Mouse (Mus musculus) forelimb bud, embryonic 11.5 days (tissue): Measurements from ENCODE around the gene Dhrs3.
A peak's percentile ranks its signal among the peaks of the same experiment; 100 is the strongest.

Experiments used
- DNase-seq: peaks from one replicate; pipeline ENCODE4 v3.0.0-alpha.2; 2012; ENCODE audit warnings: low read depth, low spot score

Dhrs3 gene

GRCm38 (mm10) chr4:144892133-144892936 lies at the start of gene Dhrs3:
TSS of gene Dhrs3 (plus strand) at chr4:144892827.
- DNase-seq, result peak; percentile 79

- DNase-seq, result no peak
Measured at GRCm38 (mm10) chr4:144861756-144862505, 30.7 kb upstream of the Dhrs3 start.

- DNase-seq, result no peak
Measured at GRCm38 (mm10) chr4:144867926-144868325, 24.7 kb upstream of the Dhrs3 start.

GRCm38 (mm10) chr4:144868584-144868983 lies 24.0 kb upstream of the Dhrs3 start:
- no peak for DNase-seq

DNA sequence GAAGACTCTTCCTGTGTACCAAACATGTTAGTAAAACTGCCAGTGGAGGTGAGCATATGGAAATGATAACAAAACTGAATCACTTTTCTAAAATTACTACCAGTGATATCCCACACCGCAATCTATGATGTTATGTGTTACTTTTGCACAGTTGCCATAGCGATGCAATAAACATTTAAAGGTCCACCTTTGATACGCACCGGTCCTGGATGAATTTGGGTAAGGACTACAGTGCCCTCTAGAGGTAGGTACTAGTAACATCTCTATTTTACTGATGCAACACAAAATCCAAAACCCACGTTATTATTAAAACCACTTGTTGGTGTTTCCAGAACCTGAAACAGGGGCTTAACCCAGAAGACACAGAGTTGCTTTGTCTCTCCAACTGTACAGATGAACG lies 19.7 kb upstream of the Dhrs3 start:
- no peak for DNase-seq

DNA sequence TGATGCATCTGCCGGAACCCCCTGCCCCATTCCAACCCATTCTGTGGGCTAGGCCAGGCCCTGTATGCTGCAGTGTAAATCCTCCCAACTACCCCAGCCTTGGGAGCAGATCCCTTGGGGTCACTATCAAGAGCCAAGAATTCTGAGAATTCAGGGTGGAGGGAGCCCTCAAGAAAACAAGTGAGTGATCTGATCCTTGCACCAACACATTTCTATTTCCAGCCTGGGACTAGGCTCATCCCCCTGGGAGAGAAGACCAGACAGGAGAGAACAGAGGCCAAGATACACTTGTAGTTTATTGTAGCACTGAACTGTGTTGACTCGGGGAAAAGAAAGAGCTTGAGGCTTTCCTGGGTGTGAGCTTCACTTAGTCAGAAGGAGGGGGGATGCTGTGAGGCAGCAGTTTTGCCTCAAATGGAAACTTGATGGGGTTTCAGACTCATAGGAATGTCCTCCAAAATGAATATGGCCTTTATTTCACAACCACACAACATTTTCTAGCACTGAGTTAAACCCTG lies 17.0 kb upstream of the Dhrs3 start:
- DNase-seq, result no peak

DNA sequence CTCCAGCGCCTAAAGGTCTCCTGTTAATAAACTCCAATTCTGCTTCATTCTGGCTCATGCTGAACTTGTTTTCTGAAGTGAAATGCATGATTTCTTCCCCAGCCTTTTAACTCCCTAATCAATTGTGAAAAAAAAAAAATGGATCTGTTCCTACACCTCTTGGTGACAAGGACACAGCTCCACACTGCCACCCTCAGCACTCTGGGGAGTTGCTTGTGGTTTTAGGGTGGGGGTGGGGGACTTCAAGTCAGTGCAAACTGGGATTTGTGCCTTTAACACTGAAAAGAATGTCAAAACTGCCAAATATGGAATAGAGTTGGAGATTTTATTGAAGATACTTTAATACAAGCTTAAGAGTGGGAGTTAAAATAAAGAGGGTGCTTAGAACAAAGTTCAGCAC lies 13.1 kb upstream of the Dhrs3 start:
- no peak for DNase-seq

GRCm38 (mm10) chr4:144881376-144881775 lies 11.3 kb upstream of the Dhrs3 start:
- DNase-seq, result no peak

- DNase-seq, result peak; percentile 71
Measured at GRCm38 (mm10) chr4:144882881-144883331, 9.7 kb upstream of the Dhrs3 start.

GRCm38 (mm10) chr4:144886460-144886859 lies 6.2 kb upstream of the Dhrs3 start:
- no peak for DNase-seq

GRCm38 (mm10) chr4:144888750-144889149 lies 3.9 kb upstream of the Dhrs3 start:
- no peak for DNase-seq

GRCm38 (mm10) chr4:144889505-144890301 lies 2.9 kb upstream of the Dhrs3 start:
- no peak for DNase-seq

GRCm38 (mm10) chr4:144890690-144891120 lies 1.9 kb upstream of the Dhrs3 start:
- DNase-seq, result peak; percentile 81

DNA sequence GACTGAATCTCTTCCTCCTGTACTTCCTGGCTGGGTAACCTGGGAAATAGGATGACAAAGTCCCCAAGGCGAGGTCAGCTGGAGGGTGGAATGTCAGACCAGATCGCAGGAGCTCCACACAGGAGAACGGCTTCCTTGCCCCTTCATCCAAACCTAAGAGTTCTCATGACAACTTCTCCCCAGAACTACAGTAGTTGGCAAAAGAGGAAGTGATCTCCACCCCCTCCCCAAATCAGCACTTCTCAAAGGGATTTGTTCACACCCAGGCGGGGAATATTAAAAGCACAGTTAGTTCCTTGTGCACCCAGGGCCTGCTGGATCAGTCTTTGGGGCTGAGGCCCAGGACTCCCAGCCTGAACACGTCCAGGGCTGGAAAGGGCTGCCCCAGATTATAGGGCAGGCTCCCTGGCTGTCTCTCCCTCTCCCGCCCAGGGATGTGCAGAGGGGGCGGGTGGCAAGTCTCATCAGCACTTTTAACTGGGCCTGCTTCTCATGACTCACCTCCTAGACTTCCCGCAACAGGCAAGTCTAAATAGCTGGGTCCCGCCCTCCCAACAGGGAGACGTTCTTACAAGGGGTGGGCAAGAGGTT lies 1.4 kb upstream of the Dhrs3 start:
- no peak for DNase-seq

- DNase-seq, result no peak
Measured at GRCm38 (mm10) chr4:144891743-144892132, 889 bp upstream of the Dhrs3 start.

- DNase-seq, result no peak
Measured at GRCm38 (mm10) chr4:144892937-144893272, 278 bp downstream of the Dhrs3 start.

- no peak for DNase-seq
Measured at GRCm38 (mm10) chr4:144893561-144894486, 1.2 kb downstream of the Dhrs3 start.

DNA sequence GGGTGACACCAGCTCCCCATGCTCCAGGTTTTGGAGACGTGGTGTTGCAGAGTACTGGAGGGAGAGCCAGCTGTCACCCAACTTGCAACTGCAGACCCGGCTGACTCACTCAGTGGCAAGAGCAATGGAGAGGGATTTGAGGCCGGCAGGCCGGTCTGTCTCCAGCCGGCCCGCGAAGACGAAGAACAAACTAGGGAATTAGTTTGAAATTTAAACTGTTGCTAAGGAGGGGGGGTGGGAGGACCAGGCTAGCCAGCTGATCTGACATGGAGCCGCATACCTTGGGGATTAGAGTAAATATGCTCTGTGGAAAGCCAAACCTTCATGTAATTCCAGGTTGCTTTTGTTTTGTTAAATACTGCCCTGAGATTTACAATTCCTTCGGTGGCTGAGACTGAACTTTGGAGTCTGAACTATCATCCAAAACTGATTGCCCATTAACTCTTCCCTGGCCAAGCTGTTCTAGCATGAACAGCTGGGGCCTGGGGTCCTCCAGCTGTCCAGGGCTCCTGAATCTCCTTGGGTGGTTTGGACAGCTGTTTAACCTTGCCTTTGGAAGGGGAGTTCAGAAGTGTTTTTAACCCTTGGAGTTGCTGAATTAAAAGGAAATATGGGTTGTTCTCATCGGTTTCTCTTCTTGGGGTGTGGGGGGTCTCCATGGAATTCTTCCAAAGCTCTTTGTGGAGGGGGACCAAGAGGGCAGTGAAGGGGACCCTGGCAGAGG lies 2.0 kb downstream of the Dhrs3 start:
- DNase-seq, result no peak

DNA sequence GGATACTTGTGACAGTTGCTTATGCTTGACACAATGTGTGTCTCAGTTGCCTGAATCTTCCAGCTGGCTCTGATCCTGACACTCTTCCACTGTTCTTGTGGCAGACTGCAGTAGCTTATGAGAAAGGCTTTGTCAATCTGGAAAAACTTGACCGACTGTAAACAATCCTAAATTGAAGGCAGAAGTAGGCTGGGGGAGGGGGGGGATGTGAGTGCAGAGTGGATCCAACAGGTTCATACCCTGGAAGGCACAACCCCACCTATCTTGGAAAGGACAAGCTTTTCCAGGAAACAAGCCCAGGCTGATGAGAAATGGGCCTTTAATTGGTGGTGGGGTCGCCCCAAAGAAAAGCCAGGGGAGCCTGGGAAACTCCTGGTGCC lies 2.6 kb downstream of the Dhrs3 start:
- DNase-seq, result no peak

DNA sequence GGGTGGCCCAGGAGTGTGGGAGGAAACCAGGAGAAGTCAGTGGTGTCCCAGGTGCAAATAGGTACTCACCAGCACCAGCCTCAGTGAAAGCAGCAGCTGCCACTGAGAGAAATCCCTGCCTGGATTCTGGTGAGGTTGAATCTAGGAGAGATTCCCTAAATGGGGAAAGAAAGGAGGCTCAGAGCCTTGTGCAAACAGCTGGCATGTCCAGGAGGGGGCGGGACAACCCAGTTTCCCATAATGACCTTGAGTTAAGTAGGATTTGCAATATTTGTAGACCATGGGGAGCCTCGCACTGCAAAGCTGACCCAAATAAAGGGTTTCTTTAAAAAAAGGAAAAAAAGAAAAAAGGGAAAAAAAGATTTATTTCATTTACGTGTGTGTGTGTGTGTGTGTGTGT lies 3.7 kb downstream of the Dhrs3 start:
- DNase-seq, result no peak
